Mouse (Mus musculus) cortical plate, adult 2 months (tissue): ENCODE data around the gene Acer2. TPM values are rescaled to one million over a fixed set of nuclear protein-coding genes. Genes with fewer than 3 reads are reported as not detected.
"Not testable (repeated sequence)": the region's sequence is repeated elsewhere in the genome, so short reads cannot be mapped to it uniquely, and the experiment has no call there.

Experiments
- H3K27ac ChIP-seq: fragments of 200-500 bp; 2 replicates; pipeline ENCODE4 v1.5.1; 2012; ENCODE audit warnings: low read length, control low read depth, inconsistent platforms; ENCODE audit not compliant: insufficient read depth
- H3K4me1 ChIP-seq: fragments of 200-500 bp; 2 replicates; pipeline ENCODE4 v1.6.1; 2011; ENCODE audit warnings: low read length; ENCODE audit not compliant: control insufficient read depth, insufficient read depth
- H3K4me3 ChIP-seq: fragments of 200-500 bp; 2 replicates; pipeline ENCODE4 v1.5.1; 2011; ENCODE audit warnings: mild to moderate bottlenecking, low read length, control low read depth; ENCODE audit not compliant: insufficient read depth
- CTCF ChIP-seq: fragments of 200-500 bp; IDR thresholded peaks from 2 replicates; pipeline ENCODE4 v1.5.1; 2011; ENCODE audit warnings: mild to moderate bottlenecking, control low read depth, low read length; ENCODE audit not compliant: insufficient read depth; ENCODE audit errors: extremely low read depth
- POLR2A ChIP-seq: fragments of 200-500 bp; IDR thresholded peaks from 2 replicates; pipeline ENCODE4 v1.6.1; 2011; ENCODE audit warnings: mild to moderate bottlenecking, low read length, control low read depth; ENCODE audit not compliant: insufficient read depth; ENCODE audit errors: extremely low read depth
- polyA plus RNA-seq: library from polyadenylated mRNA; depleted of rRNA; stranded (reverse); fragments of >200 nt; gene quantifications from 2 replicates; pipeline ENCODE4 v1.2.3, GENCODE M21; 2012; rRNA removed

The Acer2 gene
- 6.3 and 7.2 TPM in 2 replicates for polyA plus RNA-seq

DNA sequence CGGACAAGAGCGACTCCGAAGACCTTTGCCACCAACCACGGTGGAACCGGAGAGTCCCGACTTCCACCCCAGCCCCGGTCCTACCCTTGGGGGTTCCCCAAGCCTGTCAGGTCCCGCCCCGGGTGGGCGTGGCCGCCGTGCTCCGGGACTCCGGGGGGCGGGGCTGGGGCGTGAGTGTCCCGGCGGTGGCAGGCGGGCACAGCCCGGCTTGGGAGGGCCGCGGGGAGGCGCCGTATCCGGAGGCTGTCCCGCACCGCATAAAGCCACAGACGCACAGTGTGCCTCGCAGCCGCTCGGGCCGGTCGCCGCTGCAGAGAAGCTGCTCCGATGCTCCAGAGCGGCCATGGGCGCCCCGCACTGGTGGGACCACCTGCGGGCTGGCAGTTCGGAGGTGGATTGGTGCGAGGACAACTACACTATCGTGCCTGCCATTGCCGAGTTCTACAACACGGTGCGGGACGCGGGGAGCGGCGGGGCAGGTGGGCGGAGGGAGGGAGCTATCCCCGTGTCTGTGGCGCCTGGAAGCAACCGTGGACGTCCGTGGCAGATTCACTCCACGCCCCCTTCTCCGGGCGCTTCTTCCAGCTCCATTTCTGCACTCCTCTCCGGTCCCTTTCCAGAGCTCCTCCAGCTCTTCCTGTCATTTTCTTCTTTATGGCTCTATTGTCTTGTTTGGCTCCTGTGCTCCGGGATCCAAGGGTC is at the start of gene Acer2:
Acer2 (plus strand) TSS at position 251 of the 702 bp plus-strand sequence.
- Histone ChIP-seq H3K27ac (no peak within 1 kb of the TSS), H3K4me3 (peak within 1 kb of the TSS; percentile 64), H3K4me1 (no peaks in the 10 kb centered on the region; the same call in 1 of the 2 replicates)
- TF ChIP-seq CTCF (no peak), POLR2A (peak; percentile 49)

DNA sequence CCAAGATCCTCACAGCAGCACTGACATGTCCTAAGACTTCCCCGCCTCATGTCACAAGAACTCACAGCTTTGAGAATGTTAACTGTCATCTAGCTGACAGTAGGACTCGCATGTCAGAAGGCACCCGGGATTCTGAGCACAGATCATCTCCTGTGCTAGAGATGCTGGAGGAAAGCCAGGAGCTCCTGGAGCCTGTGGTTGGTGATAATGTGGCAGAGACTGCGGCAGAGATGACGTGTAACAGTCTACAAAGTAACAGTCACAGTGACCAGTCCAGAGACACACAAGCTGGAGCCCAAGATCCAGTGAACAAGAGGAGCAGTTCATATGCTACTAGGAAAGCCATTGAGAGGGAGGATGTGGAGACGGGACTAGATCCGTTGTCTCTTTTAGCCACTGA is 49.1 kb upstream of the Acer2 start:
- no peak overlapping the region for H3K4me3 ChIP-seq
- no peaks in the 10 kb centered on the region for H3K4me1 ChIP-seq
- TF ChIP-seq POLR2A = no peak
- TF ChIP-seq CTCF = no peak
- no peak overlapping the region for H3K27ac ChIP-seq

DNA sequence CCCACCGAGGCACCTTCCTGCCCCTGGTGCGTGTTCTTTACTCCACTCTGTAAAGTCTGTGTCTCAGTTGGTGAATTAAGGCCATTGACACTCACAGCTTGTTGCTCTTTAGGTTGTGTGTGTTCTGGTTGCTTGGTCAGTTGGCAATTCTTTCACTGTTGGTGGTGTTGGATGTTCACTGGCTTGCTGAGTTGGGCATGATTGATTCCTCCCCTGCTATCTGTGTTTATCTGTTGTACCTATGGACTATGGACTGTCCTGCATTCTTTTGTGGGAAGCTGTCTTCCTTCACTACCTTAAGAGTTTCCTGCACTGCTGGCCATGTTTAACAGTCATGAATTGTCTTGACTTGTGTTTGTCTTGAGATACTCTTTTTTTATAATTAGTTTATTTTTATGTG is 42.3 kb upstream of the Acer2 start:
- TF ChIP-seq POLR2A (no peak), CTCF (no peak)
- Histone ChIP-seq H3K27ac (no peak overlapping the region), H3K4me3 (no peak overlapping the region), H3K4me1 (no peaks in the 10 kb centered on the region)

DNA sequence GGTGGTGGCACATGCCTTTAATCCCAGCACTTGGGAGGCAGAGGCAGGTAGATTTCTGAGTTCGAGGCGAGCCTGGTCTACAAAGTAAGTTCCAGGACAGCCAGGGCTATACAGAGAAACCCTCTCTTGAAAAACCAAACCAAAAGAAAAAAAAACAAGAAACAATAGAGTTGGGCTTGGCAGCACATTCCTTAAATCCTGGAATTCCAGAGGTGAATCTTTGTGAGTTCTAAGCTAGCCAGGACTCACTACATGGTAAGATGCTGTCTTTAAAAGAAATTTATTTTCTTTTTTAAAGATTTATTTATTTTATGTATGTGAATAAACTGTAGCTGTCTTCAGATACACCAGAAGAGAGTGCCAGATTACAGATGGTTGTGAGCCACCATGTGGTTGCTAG is 33.1 kb upstream of the Acer2 start:
- H3K4me1 ChIP-seq, H3K27ac ChIP-seq, H3K4me3 ChIP-seq: not testable (repeated sequence)

DNA sequence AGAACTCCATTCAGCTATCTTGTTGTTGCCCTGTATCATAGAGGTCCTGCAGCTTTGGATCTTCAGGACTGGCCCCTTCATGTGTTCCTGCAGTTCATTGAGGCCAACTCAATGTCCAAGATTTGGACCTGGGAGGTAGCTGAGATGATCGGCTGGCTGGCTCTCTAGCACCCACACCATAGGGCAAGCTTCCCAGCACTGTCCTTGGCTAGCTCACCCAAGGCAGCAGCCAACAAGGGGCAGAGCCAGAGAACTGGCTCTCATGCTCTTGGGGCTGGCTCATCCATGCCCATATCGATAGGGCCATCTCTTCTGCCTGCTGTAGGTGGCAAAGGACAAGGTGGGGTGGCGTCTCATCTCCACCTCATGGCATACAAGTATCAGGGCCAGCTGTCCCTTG is 28.8 kb upstream of the Acer2 start:
- Histone ChIP-seq H3K27ac (no peak overlapping the region), H3K4me1 (no peaks in the 10 kb centered on the region), H3K4me3 (no peak overlapping the region)
- TF ChIP-seq POLR2A = no peak
- TF ChIP-seq CTCF = no peak

DNA sequence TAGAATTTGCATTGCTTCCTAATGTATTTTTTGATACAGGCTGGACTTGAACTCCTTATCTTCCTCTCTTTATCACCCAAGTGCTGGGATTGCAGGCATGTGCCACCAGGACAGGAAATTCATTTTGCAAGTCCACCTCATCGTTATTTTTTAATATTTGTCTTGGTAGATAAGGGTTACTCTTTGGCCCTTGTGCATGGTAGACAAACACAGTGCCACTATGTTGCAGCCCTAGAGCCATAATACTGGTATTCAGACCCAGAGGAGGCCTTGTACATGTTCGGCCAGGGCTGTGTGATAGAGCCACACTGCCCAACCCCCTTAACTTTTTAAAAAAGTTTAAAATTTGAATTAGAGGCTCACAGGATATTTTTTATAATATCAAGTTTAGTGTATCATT is 26.9 kb upstream of the Acer2 start:
- Histone ChIP-seq H3K4me1 (no peaks in the 10 kb centered on the region), H3K27ac (no peak overlapping the region), H3K4me3 (no peak overlapping the region)
- no peak for TF ChIP-seq POLR2A
- TF ChIP-seq CTCF = no peak

DNA sequence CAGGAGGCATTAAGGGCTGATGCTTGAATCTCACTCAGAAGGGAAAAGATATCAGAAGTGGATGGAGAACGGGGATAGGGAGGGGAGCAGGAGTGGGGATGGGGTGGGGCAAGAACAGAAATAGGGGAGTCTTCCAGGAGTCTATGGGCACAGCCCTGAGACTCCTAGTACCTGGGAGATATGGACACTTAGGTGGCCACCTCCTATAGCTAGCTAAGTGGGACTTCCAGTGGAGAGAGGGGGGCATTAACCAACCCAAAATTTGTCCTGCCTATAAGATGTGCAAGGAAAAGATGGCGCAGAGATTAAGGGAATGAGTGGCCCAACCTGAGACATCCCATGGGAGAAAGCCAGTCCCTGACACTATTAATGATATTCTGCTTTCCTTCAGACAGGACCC is 22.9 kb upstream of the Acer2 start:
- TF ChIP-seq CTCF = no peak
- no peak for TF ChIP-seq POLR2A
- H3K4me3 ChIP-seq = no peak overlapping the region
- no peak overlapping the region for H3K27ac ChIP-seq
- H3K4me1 ChIP-seq = no peaks in the 10 kb centered on the region

DNA sequence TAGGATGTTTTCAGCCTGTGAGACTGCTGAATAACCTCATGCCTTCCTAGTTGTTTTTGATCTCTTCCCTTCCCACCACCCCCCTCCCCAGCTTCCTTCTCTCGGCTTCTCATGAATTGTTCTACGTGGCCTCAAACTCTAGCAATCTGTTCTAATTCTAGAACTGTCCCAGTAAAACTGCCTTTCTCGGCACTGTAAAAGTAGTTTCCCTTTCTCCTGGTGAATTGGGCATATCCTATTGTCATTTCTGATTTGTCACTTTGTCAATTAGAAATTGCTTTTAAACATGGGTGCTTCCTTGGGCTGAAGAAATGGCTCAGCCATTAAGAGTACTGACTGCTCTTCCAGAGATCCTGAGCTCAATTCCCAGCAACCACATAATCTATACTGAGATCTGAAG is 22.2 kb upstream of the Acer2 start:
- H3K4me1 ChIP-seq = no peaks in the 10 kb centered on the region
- TF ChIP-seq POLR2A (no peak), CTCF (no peak)
- H3K4me3 ChIP-seq = no peak overlapping the region
- no peak overlapping the region for H3K27ac ChIP-seq

DNA sequence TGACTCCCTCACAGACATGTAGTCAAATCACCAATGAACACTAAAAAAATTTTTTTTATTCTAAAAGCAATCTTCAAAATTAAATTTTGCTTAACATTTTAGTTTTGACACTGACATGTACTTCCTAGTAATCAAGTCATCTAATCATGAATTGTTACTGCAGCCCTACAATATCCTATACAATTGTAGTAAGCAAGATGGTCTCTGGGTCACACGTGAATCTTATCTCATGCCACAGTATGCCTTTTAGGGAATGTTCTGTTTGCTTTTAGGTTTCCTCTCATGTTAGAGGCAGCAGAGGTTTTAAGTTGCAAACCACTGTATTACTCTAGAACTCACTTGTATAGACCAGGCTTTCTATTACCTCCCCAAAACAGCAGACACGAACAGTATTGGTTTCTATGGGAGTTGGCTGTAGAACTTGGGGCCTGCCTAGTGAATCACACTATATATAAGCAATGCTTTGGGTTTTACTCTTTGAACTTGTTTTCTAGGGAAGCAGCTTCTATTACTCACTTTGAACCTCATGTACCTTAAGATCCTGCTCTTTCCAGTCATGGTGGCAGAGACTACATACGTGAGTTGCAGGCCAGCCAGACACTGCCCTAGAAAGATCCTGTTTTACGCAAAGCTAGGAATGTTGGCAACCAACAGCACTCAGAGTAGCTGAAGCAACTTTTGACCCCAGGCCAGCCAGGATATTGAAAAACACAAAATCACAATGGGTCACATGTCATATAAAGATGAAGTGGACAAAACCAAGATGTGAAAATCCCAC is 21.2 kb upstream of the Acer2 start:
- Histone ChIP-seq H3K4me3 (no peak overlapping the region), H3K4me1 (no peaks in the 10 kb centered on the region), H3K27ac (no peak overlapping the region)
- TF ChIP-seq POLR2A (no peak), CTCF (no peak)

DNA sequence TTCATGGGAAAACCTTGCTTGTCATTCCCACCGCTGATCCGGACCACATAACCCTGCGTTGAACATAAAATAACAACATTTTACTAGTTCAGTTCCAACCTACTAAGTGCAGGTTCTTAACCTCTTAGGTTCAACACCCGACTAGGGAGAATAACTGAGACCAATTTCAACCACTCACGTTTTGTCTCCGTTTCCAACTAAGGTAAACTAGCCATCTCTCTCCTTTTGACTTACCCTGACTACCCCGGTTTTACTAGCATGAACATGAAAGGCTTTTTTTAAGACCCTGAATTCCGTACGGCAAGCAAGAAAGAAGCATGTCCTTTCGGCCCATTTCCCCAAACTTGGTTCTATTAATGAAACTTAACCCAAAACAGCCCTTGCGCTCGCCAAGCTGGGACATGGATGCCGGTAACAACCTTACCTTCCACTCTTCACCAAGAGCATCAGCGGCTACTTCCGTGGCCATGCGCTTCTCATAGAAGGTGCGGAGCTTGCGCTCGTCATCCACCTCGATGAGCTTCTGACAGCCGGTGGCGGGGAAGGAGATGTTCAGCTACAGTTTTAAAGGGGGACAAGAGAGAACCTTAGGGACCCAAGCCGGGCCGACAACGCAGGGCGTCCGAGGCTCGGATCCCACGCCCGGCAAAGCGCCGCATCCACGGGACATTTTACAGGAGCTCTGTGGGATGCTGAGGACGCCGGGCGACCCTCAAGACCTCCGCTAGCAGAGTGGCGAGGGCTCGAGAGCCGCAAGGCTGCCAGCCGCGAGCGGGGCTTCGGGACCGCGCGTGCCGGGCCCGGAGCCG is 17.7 kb upstream of the Acer2 start:
- Histone ChIP-seq H3K4me1 (no peaks in the 10 kb centered on the region; the same call in 1 of the 2 replicates), H3K4me3 (peak overlapping the region; percentile 72), H3K27ac (peak overlapping the region; percentile 91)
- TF ChIP-seq CTCF (no peak), POLR2A (no peak)
